Mouse (Mus musculus) midbrain, embryonic 10.5 days (tissue): ENCODE measurements around the gene Afg3l1. TPM values are rescaled to one million over a fixed set of nuclear protein-coding genes. Genes with fewer than 3 reads are reported as not detected.
"Not testable (repeated sequence)": the region's sequence is repeated elsewhere in the genome, so short reads cannot be mapped to it uniquely, and the experiment has no call there.

Experiments used
- DNase-seq: peaks from one replicate; pipeline ENCODE4 v3.0.0-alpha.2; 2017; ENCODE audit warnings: low spot score
- H3K27ac ChIP-seq: fragments of 300-500 bp; sonication (generic); replicated peaks from 2 replicates; pipeline ENCODE4 v1.5.1; 2016; ENCODE audit warnings: mild to moderate bottlenecking
- H3K27me3 ChIP-seq: fragments of 300-500 bp; sonication (generic); 2 replicates; pipeline ENCODE4 v1.6.1; 2016; ENCODE audit warnings: low read depth, mild to moderate bottlenecking; ENCODE audit not compliant: poor library complexity, severe bottlenecking
- H3K36me3 ChIP-seq: fragments of 300-500 bp; sonication (generic); 2 replicates; pipeline ENCODE4 v1.6.1; 2016; ENCODE audit warnings: mild to moderate bottlenecking, moderate library complexity
- H3K4me1 ChIP-seq: fragments of 300-500 bp; sonication (generic); 2 replicates; pipeline ENCODE4 v1.6.1; 2016
- H3K4me3 ChIP-seq: fragments of 300-500 bp; sonication (generic); 2 replicates; pipeline ENCODE4 v1.5.1; 2016; ENCODE audit warnings: mild to moderate bottlenecking, moderate library complexity
- H3K9me3 ChIP-seq: fragments of 300-500 bp; sonication (generic); replicated peaks from 2 replicates; pipeline ENCODE4 v1.6.1; 2016; ENCODE audit warnings: mild to moderate bottlenecking
- WGBS: fragments of 180-500 bp; shearing (Covaris S2); methylation state at CpG from one replicate; pipeline ENCODE4 v1.1.7; 2016; 5-methylcytosine and 5-hydroxymethylcytosine counted together
- polyA plus RNA-seq: library from polyadenylated mRNA; unstranded; fragments of >200 nt; fragmentation: Nextera tagmentation; extraction: Ambion mirVana; gene quantifications from 2 replicates; pipeline ENCODE4 v1.2.1, GENCODE M21; 2016

The Afg3l1 gene
- polyA plus RNA-seq, 1 experiment from 2014 or later: 69.3 TPM

DNA sequence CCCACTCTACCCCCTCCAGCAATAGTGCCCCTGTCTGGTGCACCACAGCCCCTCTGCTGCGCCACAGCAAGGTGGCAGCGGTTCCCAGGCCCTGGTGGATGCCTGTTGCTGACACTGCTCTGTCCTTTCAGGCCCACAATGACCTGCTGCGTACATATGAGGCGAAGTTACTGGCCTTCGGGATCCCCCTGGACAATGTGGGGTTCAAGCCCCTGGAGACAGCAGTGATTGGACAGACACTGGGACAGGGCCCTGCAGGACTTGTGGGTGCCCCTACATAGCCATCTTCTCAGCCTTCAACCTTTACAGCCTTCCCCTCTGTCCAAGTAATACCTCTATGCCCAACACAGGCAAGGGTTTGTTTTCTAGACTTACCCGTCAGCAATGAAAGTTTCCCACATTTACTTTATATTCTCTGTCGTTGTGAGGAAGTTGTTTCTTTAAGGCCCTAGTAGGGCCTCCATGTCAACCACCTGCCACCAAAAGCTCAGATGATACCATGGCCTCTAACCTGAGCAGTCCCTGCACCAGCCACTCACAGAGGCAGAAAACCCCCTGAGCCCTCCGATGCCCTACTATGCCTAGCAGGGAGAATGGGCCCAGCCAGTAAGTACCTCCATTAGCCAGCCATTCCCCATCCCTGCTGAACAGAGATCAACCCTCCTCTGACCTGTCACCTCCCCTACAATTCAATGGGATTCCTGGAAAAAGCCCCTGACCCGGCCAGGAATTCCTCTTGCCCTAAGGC, 58.7 kb downstream of the Afg3l1 start:
- no peak for DNase-seq
- no peaks in the 10 kb centered on the region for H3K4me1 ChIP-seq
- H3K27ac ChIP-seq: no peak overlapping the region
- 91% methylated on average over 9 of the region's 9 CpGs for whole genome bisulfite sequencing
- H3K4me3 ChIP-seq: no peak overlapping the region
- H3K36me3 ChIP-seq: peaks cover 57% of the 10 kb centered on the region
- peaks cover 35% of the 10 kb centered on the region for H3K27me3 ChIP-seq
- H3K9me3 ChIP-seq: no peaks in the 10 kb centered on the region

DNA sequence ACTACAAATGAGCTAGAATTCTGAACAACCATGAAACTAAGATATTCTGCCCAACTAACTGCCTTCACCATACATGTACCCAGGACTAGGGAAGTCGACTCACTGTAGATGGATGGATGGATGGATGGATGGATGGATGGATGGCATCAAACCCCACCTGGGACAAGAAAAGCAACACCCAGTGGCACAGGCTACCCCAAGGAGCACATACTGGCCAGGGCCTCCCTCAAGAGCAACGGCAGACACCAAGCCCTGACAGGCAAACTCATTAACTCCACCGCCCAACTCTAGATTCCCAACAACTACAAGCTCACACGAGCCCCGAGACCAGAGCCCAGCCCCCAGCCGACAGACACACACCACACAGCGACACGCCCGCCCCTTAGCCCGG, 59.3 kb downstream of the Afg3l1 start:
- H3K27me3 ChIP-seq: peaks cover 35% of the 10 kb centered on the region
- H3K27ac ChIP-seq: no peak overlapping the region
- peaks cover 51% of the 10 kb centered on the region for H3K36me3 ChIP-seq
- 28% methylated on average over 10 of the region's 10 CpGs for WGBS
- H3K9me3 ChIP-seq: no peaks in the 10 kb centered on the region
- no peak for DNase-seq
- H3K4me3 ChIP-seq: no peak overlapping the region
- H3K4me1 ChIP-seq: no peaks in the 10 kb centered on the region

DNA sequence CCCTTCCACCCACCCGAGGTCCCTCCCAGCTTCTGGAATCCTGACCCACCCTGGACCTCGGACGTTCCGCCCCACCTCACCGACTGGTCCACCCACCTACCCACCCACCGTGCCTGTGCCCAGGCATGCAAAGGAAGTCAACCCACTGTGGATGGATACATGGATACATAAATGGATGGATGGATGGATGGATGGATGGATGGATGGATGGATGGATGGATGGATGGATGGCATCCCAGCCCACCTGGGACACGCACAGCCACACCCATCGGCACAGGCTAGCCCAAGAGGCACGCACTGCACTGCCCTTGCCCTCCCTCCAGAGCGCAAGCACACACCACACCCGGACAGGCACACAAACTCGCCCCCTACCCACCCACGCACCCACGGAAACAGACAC, 59.9 kb downstream of the Afg3l1 start:
- H3K4me1 ChIP-seq, H3K27ac ChIP-seq, DNase-seq, H3K4me3 ChIP-seq, H3K9me3 ChIP-seq: not testable (repeated sequence)
- WGBS: 77% methylated on average over 6 of the region's 14 CpGs
- Histone ChIP-seq H3K27me3 (peaks cover 35% of the 10 kb centered on the region), H3K36me3 (peaks cover 45% of the 10 kb centered on the region)

Other genes with a start within 250 kb of the Afg3l1 start
- gene Spata2l, start 241.7 kb upstream of the Afg3l1 start, polyA plus RNA-seq: 1.3 and 2.4 TPM in 2 replicates
- 23.2 and 27.2 TPM in 2 replicates for gene Zfp276, start 223.7 kb upstream of the Afg3l1 start, polyA plus RNA-seq
- 24.0 and 27.1 TPM in 2 replicates for gene Vps9d1, start 223.6 kb upstream of the Afg3l1 start, polyA plus RNA-seq
- gene Fanca, start 159.3 kb upstream of the Afg3l1 start, polyA plus RNA-seq: 40.4 and 45.3 TPM in 2 replicates
- gene Spire2, start 145.2 kb upstream of the Afg3l1 start, polyA plus RNA-seq: 9.7 and 12.3 TPM in 2 replicates
- gene Tcf25, start 104.2 kb upstream of the Afg3l1 start, polyA plus RNA-seq: 150 and 167 TPM in 2 replicates
- 0.06 and 0.10 TPM in 2 replicates for gene Mc1r, start 70.8 kb upstream of the Afg3l1 start, polyA plus RNA-seq
- 428 and 665 TPM in 2 replicates for gene Tubb3, start 66.5 kb upstream of the Afg3l1 start, polyA plus RNA-seq
- 42.1 and 45.9 TPM in 2 replicates for gene Def8, start 54.4 kb upstream of the Afg3l1 start, polyA plus RNA-seq
- gene Dbndd1, start 37.6 kb downstream of the Afg3l1 start, polyA plus RNA-seq: 19.0 and 26.7 TPM in 2 replicates
- 42.5 and 43.0 TPM in 2 replicates for gene Gas8, start 40.9 kb downstream of the Afg3l1 start, polyA plus RNA-seq
- 5.4 and 6.0 TPM in 2 replicates for gene Rhou, start 176.0 kb downstream of the Afg3l1 start, polyA plus RNA-seq